Mouse (Mus musculus) cerebellum, adult 2 months (tissue): ENCODE measurements around the gene Kcng4.

ENCODE experiments used
- CTCF ChIP-seq: fragments of 200-500 bp; IDR thresholded peaks from 2 replicates; pipeline ENCODE4 v1.5.1; 2011; ENCODE audit warnings: low read depth, mild to moderate bottlenecking, control low read depth, low read length, moderate library complexity, borderline replicate concordance; ENCODE audit not compliant: insufficient read depth
- POLR2A ChIP-seq: fragments of 200-500 bp; IDR thresholded peaks from 2 replicates; pipeline ENCODE4 v1.6.1; 2011; ENCODE audit warnings: low read length, control low read depth, borderline replicate concordance; ENCODE audit not compliant: insufficient read depth

- no peak for TF ChIP-seq CTCF
- TF ChIP-seq POLR2A, result no peak
Observed at GRCm38 (mm10) chr8:119588321-119588720, 47.2 kb downstream of the Kcng4 start.
